Mouse (Mus musculus) E14TG2a.4 (cell line): ENCODE data around the gene Exosc8.
A peak's percentile ranks its signal among the peaks of the same experiment; 100 is the strongest.
"Not testable (repeated sequence)": the region's sequence is repeated elsewhere in the genome, so short reads cannot be mapped to it uniquely, and the experiment has no call there.

ENCODE experiments used
- H3K27me3 ChIP-seq: 2 replicates; pipeline ENCODE4 v1.6.1; 2014; ENCODE audit warnings: low read length, control low read depth; ENCODE audit not compliant: insufficient read depth
- H3K36me3 ChIP-seq: 2 replicates; pipeline ENCODE4 v1.6.1; 2014; ENCODE audit warnings: low read length, control low read depth; ENCODE audit not compliant: insufficient read depth
- H3K4me1 ChIP-seq: replicated peaks from 2 replicates; pipeline ENCODE4 v1.6.1; 2014; ENCODE audit warnings: low read depth, low read length, control low read depth
- H3K4me3 ChIP-seq: replicated peaks from 2 replicates; pipeline ENCODE4 v1.5.1; 2014; ENCODE audit warnings: mild to moderate bottlenecking, low read length
- H3K9me3 ChIP-seq: 2 replicates; pipeline ENCODE4 v1.6.1; 2014; ENCODE audit warnings: low read length, control low read depth
- CTCF ChIP-seq: conservative IDR thresholded peaks from 2 replicates; pipeline ENCODE4 v1.5.1; 2014; ENCODE audit warnings: low read length
- NANOG ChIP-seq: IDR thresholded peaks from 2 replicates; pipeline ENCODE4 v1.6.1; 2014; ENCODE audit warnings: borderline replicate concordance, low read length, mixed read lengths
- POU5F1 ChIP-seq: IDR thresholded peaks from 2 replicates; pipeline ENCODE4 v1.6.1; 2014; ENCODE audit warnings: low read length, borderline replicate concordance

Gene Exosc8

DNA sequence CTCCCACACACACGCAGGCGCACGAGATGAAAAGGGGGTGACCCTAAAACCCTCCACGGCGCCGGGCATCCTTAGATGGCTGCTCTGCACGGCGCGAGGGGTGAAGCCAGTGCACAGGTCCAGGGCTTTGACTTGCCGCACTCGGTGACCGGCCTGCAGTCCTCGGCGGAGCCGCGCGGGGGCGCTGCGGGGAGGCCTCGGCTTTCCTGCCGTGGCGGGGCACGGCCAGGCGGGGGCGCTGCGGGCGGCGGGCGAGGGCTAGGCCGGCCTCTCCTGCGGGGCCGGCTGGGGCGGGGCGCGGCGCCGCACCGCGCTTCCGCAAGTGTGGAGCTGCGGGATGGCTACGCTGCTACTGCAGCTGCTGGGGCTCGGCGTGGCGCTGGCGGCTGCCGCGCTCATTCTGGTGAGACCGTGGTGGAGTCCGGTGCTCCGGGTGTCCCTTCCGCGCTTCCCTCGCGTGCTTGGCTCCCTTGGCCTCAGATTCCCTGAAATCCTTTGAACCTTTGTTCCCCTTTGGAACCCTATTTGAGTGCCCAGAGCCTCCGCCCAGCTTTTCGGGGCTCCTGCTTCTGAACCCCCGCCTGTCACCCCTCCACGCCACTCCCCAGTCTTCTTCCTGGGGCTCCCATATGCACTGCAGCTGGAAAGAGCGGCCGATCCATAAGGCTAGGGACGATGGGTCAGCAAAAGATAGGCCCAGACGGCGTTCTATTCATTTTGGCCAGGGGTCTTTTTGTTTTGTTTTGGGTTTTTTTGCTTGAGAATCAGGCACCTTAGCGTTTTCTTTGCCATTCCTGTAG, at the start of gene Exosc8, which contains the start of gene Alg5:
TSS of gene Exosc8 (minus strand) at position 147 of the 800 bp plus-strand sequence.
TSS of gene Alg5 (plus strand) at position 293 of the 800 bp plus-strand sequence.
- Histone ChIP-seq H3K27me3 (no peaks in the 10 kb centered on the region), H3K4me1 (peaks cover 22% of the 10 kb centered on the region), H3K4me3 (peak within 1 kb of the TSS; percentile 95), H3K9me3 (no peaks in the 10 kb centered on the region), H3K36me3 (peaks cover 52% of the 10 kb centered on the region)
- TF ChIP-seq NANOG (no peak), CTCF (no peak), POU5F1 (no peak)

DNA sequence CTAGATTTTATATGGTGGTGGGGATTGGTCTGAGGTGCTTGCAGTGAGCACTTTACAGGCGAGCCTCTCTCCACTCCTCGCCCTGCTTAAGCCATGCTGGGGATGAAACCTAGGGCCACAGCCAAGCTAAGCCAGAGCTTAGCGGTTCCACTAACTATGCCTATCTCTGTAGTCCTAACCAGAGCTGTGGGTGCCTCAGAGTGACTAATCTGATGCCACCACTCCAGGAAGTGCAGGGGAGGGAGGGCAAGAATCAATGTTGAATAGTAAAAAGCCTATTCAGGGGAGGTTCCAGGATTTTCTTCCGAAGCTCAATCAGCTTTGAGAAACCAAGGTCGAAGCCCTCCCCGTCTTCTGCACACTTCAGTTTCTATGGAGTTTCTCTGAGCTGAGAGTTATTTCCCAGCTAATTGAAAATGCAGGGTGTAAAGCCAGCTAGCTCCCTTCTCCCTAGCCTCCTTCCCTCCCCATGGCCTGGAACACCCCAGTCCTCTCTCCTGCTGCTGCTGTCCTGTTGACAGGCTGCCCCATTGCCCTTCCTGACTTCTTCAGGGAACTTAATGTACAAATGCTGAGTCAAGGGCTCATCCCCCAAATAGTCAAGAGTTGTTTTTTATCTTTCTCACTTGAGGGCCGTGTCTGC, 40.9 kb upstream of the Exosc8 start:
- no peaks in the 10 kb centered on the region for H3K4me1 ChIP-seq
- no peak overlapping the region for H3K4me3 ChIP-seq
- H3K9me3 ChIP-seq, result no peaks in the 10 kb centered on the region
- no peaks in the 10 kb centered on the region for H3K36me3 ChIP-seq
- TF ChIP-seq CTCF, result no peak
- TF ChIP-seq NANOG, result no peak
- TF ChIP-seq POU5F1, result no peak
- H3K27me3 ChIP-seq, result peaks cover 17% of the 10 kb centered on the region

DNA sequence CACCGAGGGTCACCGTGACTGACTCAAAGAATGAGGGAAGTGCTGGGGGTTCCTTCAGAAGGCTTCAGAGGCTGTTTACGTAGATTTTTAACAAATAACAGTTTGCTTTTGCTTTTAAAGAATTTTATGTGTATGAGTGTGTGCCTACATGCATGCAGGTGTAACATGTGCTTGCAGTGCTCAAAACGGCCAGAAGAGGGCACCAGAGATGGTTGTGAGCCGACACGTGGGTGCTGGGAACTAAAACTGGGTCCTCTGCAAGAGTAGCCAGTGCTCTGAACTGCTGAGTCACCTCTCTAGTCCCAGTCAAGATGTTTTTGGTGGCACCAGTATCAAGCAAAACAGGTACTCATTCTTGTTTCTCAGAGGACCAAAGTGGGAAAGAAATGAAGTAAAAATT, 38.4 kb upstream of the Exosc8 start:
- Histone ChIP-seq H3K27me3 (peaks cover 18% of the 10 kb centered on the region), H3K4me3 (no peak overlapping the region), H3K4me1 (no peaks in the 10 kb centered on the region), H3K36me3 (no peaks in the 10 kb centered on the region), H3K9me3 (no peaks in the 10 kb centered on the region)
- TF ChIP-seq NANOG (no peak), CTCF (peak; percentile 55)

DNA sequence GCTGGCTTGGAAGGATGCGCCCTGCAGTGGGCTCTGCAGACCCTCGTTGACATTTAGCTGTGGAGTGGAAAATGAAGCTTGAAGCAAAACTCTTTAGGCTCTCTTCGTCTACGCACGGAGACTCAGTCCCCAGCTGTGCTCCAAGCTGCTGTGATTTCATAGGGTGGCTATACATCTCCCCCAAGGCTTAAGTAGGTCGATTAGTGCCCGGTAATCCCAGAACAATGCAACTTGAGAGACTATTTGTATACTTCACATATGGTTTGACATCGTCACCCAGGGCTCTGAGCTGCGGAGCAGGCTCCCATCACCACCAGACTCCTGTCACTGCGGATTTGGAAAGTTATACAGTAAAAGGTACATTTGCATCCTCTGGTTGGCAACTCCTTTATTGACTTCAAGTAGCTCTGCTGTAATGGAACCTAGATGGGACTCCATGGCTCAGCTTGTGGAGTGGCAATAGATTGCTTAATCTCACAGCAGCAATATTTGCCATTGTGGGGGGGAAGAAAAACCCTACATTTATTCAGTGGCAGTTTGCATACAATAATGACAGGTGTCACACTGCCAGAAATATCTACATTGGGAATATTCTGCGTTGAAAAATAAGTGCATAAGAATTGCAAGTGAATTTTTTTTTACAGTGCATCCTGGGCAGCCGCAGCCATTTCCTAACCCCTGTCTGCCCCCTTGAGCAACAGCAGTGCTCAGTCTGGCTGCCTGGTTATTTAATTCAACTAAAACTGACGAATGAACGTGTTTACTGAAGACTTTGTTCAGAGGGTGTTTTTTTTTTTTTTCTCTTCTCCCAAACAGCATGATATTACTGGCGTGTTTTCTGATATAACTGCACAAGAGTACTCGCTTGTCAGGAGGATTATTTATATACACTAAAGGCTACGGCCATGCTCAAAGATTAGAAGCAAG, 34.4 kb upstream of the Exosc8 start:
- TF ChIP-seq CTCF (no peak), NANOG (no peak), POU5F1 (no peak)
- Histone ChIP-seq H3K36me3 (no peaks in the 10 kb centered on the region), H3K27me3 (peaks cover 9% of the 10 kb centered on the region), H3K4me1 (peaks cover 8% of the 10 kb centered on the region; the same call in 1 of the 2 replicates), H3K9me3 (0 out of 2 replicates have a peak, but pooled peaks cover 3% of the 10 kb centered on the region), H3K4me3 (no peak overlapping the region)

DNA sequence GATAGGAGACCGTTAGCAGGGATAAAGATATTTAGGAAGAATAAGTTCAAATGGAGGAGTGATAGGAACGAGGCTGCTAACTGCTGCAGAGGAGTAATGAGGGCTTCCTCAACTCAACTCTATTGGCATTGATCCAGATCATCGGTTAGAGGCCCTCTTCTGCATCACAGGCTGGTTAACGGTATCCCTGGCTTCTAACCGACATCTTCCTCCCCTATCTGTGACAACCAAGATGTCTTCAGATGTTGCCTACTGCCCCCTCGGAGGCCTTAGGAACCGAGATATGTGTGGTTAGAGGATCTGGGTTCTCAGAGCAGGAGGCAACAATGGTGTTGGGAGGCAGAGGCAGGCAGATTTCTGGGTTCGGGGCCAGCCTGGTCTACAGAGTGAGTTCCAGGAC, 33.4 kb upstream of the Exosc8 start:
- peaks cover 18% of the 10 kb centered on the region for H3K4me1 ChIP-seq
- no peak overlapping the region for H3K4me3 ChIP-seq
- H3K9me3 ChIP-seq, result 0 out of 2 replicates have a peak, but pooled peaks cover 3% of the 10 kb centered on the region
- TF ChIP-seq POU5F1 (no peak), NANOG (no peak), CTCF (no peak)
- H3K27me3 ChIP-seq, result peaks cover 17% of the 10 kb centered on the region
- no peaks in the 10 kb centered on the region for H3K36me3 ChIP-seq

DNA sequence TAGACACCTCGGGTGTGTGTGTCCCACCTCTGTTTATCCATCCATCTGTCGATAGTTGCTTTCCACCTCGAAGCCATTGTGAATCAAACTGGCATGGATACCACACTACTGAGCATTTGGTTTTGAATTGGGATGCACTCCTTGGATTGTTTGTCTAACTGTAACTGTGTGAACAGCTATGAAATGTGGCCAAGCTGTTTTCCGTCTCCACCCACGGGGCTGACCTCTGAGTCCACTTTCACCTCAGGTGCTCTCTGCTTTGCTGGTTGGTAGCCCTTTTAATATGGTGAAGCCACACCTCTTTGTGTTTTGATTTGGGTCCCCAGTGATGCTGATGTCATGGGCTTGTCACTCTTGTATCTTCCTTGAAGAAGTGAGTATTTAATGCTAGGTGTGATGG, 31.6 kb upstream of the Exosc8 start:
- H3K27me3 ChIP-seq, result peaks cover 13% of the 10 kb centered on the region

DNA sequence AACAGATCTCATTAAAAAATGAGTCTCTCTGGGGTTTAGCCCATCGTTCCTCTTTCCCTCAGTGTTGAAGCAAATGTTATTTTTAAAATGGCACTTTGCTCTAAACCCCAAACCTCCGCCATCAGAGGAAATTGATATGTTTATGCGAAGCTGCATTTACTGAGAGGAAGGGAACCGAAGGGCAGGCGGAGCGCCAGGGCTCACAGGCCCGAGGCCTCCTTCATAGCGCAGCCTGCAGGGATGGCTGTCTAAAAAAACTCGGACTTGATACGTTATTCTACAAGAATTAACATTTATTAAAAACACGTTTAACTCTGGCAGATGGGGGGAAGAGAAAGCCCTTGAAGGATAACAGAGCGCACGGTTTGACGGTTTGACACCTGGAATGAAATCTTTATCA, 30.8 kb upstream of the Exosc8 start:
- Histone ChIP-seq H3K27me3 (peaks cover 18% of the 10 kb centered on the region), H3K36me3 (no peaks in the 10 kb centered on the region), H3K4me3 (no peak overlapping the region), H3K9me3 (peaks cover 7% of the 10 kb centered on the region; the same call in 1 of the 2 replicates), H3K4me1 (peaks cover 19% of the 10 kb centered on the region)
- TF ChIP-seq NANOG (no peak), POU5F1 (no peak), CTCF (no peak)

More for the DNA sequence above, 31.6 kb upstream of the Exosc8 start:
- peaks cover 19% of the 10 kb centered on the region for H3K4me1 ChIP-seq
- H3K4me3 ChIP-seq, result no peak overlapping the region
- no peaks in the 10 kb centered on the region for H3K36me3 ChIP-seq
- TF ChIP-seq POU5F1 (no peak), NANOG (no peak), CTCF (no peak)
- H3K9me3 ChIP-seq, result peaks cover 7% of the 10 kb centered on the region; the same call in 1 of the 2 replicates

DNA sequence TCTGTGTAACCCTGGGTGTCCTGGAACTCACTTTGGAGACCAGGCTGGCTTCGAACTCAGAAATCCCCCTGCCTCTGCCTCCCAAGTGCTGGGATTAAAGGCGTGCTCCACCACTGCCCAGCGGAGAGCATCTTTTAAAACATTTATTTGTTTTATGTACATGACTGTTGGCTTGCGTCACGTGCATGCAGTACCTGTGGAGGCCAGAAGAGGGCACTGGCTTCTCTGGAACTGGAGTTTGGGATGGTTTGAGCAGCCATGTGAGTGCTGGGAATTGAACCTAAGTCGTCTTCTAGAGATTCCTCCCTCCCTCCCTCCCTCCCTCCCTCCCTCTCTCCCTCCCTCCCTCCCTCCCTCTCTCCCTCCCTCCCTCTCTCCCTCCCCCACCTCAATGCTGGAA, 30.3 kb upstream of the Exosc8 start:
- TF ChIP-seq CTCF, result peak; percentile 55
- H3K4me1 ChIP-seq, result peaks cover 19% of the 10 kb centered on the region
- not testable (repeated sequence) for H3K36me3 ChIP-seq, H3K9me3 ChIP-seq, H3K4me3 ChIP-seq
- H3K27me3 ChIP-seq, result peaks cover 20% of the 10 kb centered on the region
